Comparison of ENCODE assay signal across 14 mouse cellular contexts in genomic region chr3:109772120-109772519, GRCm38 (mm10).
"Had no signal": no experiment of that assay in that cellular context is flagged by ENCODE, and none has a peak within 500 bp of the region (broad histone marks: within the 10 kb centered on the region; RNA-seq: fewer than 3 reads in every experiment).

No protein-coding gene starts in this region.

- H3K9me3 ChIP-seq: limb, embryonic 13.5 days; liver, embryonic 15.5 days; midbrain, embryonic 10.5 days; neural tube, embryonic 15.5 days had no signal

- H3K4me3 ChIP-seq: limb, embryonic 13.5 days; liver, embryonic 15.5 days; midbrain, embryonic 10.5 days; myocyte; neural tube, embryonic 15.5 days had no signal

- H3K27ac ChIP-seq: limb, embryonic 13.5 days; liver, embryonic 15.5 days; midbrain, embryonic 10.5 days; neural tube, embryonic 15.5 days had no signal

- H3K36me3 ChIP-seq: limb, embryonic 13.5 days; liver, embryonic 15.5 days; midbrain, embryonic 10.5 days; neural tube, embryonic 15.5 days had no signal

- DNase-seq: kidney, postnatal 36 days; left cerebral cortex, postnatal 4 days; lung, embryonic 14.5 days; lung, postnatal 10 days; lung, postnatal 4 days; midbrain, embryonic 14.5 days; right cerebral cortex, adult 18-20 months; right cerebral cortex, postnatal 25 days; thymus, postnatal 4 days had no signal

- H3K4me1 ChIP-seq: liver, embryonic 15.5 days; midbrain, embryonic 10.5 days had no signal

- H3K9ac ChIP-seq: limb, embryonic 13.5 days; liver, embryonic 15.5 days; lung, embryonic 14.5 days; neural tube, embryonic 15.5 days had no signal

- H3K4me2 ChIP-seq: limb, embryonic 13.5 days; liver, embryonic 15.5 days; lung, embryonic 14.5 days; neural tube, embryonic 15.5 days had no signal

- H3K27me3 ChIP-seq: limb, embryonic 13.5 days; liver, embryonic 15.5 days; neural tube, embryonic 15.5 days had no signal
